Mouse (Mus musculus): ENCODE measurements around the gene Glp2r. TPM values are rescaled to one million over a fixed set of nuclear protein-coding genes. Genes with fewer than 3 reads are reported as not detected.

The Glp2r gene
- polyA plus RNA-seq, 1 experiment from 2014 or later: not detected

- Histone ChIP-seq H3K9ac (peak overlapping the region; percentile 35; the same call in 1 of the 2 replicates), H3K4me1 (replicated peaks) (peaks cover 30% of the 10 kb centered on the region), H3K4me2 (no peak overlapping the region), H3K36me3 (no peaks in the 10 kb centered on the region), H3K4me3 (no peak overlapping the region), H3K9me3 (no peaks in the 10 kb centered on the region), H3K27me3 (peaks cover 15% of the 10 kb centered on the region; the same call in 1 of the 2 replicates), H3K27ac (no peak overlapping the region)
- ATAC-seq (ENCODE audit: low FRiP score): no peak
- 67% methylated on average over 17 of the region's 17 CpGs for WGBS
These were observed 115.6 kb downstream of the Glp2r start for GRCm38 (mm10) chr11:67655236-67655959.

DNA sequence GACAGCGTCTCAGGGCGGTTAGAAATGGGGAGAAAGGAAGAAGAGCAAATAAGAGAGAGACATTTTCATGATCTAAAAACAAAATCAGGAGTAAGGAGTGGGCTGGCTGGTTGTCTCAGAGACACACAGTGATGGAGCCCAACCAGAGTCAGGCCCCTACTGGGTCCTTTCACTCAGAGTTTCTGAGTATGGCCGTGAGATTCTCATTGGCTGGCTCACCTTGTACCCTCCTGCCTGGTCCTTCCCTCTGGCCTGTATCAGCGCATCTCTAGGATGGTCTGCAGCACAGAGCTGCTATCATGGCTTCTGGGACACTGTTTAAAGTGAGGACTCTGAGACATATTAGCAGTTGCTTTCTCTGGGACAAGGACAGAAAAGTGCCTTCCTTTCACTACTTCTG, 116.4 kb downstream of the Glp2r start:
- 86% methylated on average over 4 of the region's 4 CpGs for WGBS
- no peak for ATAC-seq (ENCODE audit: low FRiP score)
- peaks cover 15% of the 10 kb centered on the region; the same call in 1 of the 2 replicates for H3K27me3 ChIP-seq

GRCm38 (mm10) chr11:67653521-67654090, 117.3 kb downstream of the Glp2r start:
- Histone ChIP-seq H3K4me3 (no peak overlapping the region), H3K4me2 (no peak overlapping the region), H3K4me1 (replicated peaks) (peaks cover 30% of the 10 kb centered on the region), H3K27ac (no peak overlapping the region), H3K9me3 (no peaks in the 10 kb centered on the region), H3K9ac (no peak overlapping the region), H3K36me3 (no peaks in the 10 kb centered on the region), H3K27me3 (peaks cover 15% of the 10 kb centered on the region; the same call in 1 of the 2 replicates)
- no peak for ATAC-seq (ENCODE audit: low FRiP score)
- WGBS: 92% methylated on average over 9 of the region's 9 CpGs

More for the DNA sequence above, 116.4 kb downstream of the Glp2r start:
- no peak overlapping the region for H3K27ac ChIP-seq
- H3K4me1 ChIP-seq (replicated peaks): peaks cover 30% of the 10 kb centered on the region
- no peak overlapping the region for H3K4me3 ChIP-seq
- no peak overlapping the region for H3K4me2 ChIP-seq
- no peaks in the 10 kb centered on the region for H3K36me3 ChIP-seq
- no peak overlapping the region for H3K9ac ChIP-seq
- no peaks in the 10 kb centered on the region for H3K9me3 ChIP-seq

- no peak overlapping the region for H3K4me3 ChIP-seq
- 0 out of 2 replicates have a peak overlapping the region, but pooled peaks have one; percentile 24 for H3K9ac ChIP-seq
- peaks cover 15% of the 10 kb centered on the region; the same call in 1 of the 2 replicates for H3K27me3 ChIP-seq
- no peak overlapping the region for H3K27ac ChIP-seq
- no peaks in the 10 kb centered on the region for H3K9me3 ChIP-seq
- no peaks in the 10 kb centered on the region for H3K36me3 ChIP-seq
- peaks cover 30% of the 10 kb centered on the region for H3K4me1 ChIP-seq (replicated peaks)
- no peak for ATAC-seq (ENCODE audit: low FRiP score)
- 26% methylated on average over 6 of the region's 6 CpGs for WGBS
- H3K4me2 ChIP-seq: peak overlapping the region; percentile 29
These were observed 118.1 kb downstream of the Glp2r start for GRCm38 (mm10) chr11:67652893-67653255.

- H3K4me3 ChIP-seq: no peak overlapping the region
- H3K9ac ChIP-seq: 0 out of 2 replicates have a peak overlapping the region, but pooled peaks have one; percentile 24
- H3K27me3 ChIP-seq: peaks cover 15% of the 10 kb centered on the region; the same call in 1 of the 2 replicates
- WGBS: 17% methylated on average over 14 of the region's 14 CpGs
- no peaks in the 10 kb centered on the region for H3K36me3 ChIP-seq
- no peaks in the 10 kb centered on the region for H3K9me3 ChIP-seq
- peak; percentile 26; the same call in 1 of the 2 replicates for ATAC-seq (ENCODE audit: low FRiP score)
- H3K4me2 ChIP-seq: peak overlapping the region; percentile 29
- H3K4me1 ChIP-seq (replicated peaks): peaks cover 27% of the 10 kb centered on the region
- H3K27ac ChIP-seq: no peak overlapping the region
These were observed 118.6 kb downstream of the Glp2r start for GRCm38 (mm10) chr11:67652194-67652892.

DNA sequence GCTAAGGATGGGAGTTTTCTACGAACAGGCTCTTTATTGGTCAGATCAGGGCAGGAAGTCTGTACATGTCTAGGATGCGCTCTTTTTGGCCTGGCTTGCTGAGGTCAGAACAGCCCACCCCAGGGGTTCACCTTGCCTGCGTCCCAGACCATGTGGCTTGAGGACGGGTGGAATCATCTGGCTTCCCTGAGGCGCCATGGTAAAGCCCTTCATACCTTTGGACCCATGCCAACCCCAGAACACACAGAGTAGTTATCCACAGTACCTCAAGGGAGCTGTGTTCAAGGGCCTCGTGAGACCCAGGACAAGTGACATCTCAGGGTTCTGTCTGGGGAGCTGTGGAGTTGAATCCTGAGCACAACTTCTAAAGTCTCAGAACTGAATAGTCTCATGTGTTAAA, 119.2 kb downstream of the Glp2r start:
- no peak for ATAC-seq (ENCODE audit: low FRiP score)
- Histone ChIP-seq H3K4me1 (replicated peaks) (peaks cover 23% of the 10 kb centered on the region), H3K9me3 (no peaks in the 10 kb centered on the region), H3K36me3 (no peaks in the 10 kb centered on the region), H3K27ac (no peak overlapping the region), H3K9ac (no peak overlapping the region), H3K4me2 (no peak overlapping the region), H3K4me3 (no peak overlapping the region), H3K27me3 (peaks cover 15% of the 10 kb centered on the region; the same call in 1 of the 2 replicates)
- WGBS: 74% methylated on average over 6 of the region's 6 CpGs

DNA sequence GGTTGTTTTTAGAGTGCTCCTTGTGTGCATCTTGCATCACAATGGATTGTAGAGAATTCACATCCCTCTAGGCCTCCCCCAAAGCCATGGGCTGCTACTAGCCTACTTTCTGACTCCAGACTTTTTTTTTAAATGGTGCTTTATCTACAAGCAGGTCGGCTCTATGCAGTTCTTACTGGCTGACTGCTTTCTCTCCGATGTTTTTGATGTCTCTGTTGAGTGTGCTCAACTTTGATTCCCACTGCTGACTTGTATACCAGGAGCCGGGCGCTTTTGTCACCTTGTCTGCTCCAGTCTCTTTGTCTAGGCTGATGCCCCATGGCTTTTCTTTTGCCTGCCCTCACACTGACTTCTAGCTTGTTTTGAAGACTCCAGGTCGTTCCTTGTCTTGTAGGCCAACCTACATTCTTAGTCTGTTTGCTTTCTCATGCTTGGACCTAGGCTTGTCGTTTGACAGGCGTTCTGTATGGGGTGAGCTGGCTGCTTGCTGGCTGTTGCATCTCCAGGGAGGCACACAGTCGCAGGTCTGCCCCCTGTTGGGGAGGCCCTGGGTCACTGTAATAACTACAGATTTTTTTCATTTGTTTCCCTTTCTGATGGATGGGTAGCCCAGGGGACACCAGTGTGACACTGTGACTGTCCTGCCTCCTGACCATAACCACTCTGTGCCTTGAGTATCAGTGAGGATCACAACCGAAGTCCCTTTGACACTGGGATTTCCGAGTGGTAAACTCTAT, 120.8 kb downstream of the Glp2r start:
- no peak overlapping the region for H3K9ac ChIP-seq
- ATAC-seq (ENCODE audit: low FRiP score): no peak
- H3K4me2 ChIP-seq: no peak overlapping the region
- H3K27me3 ChIP-seq: peaks cover 12% of the 10 kb centered on the region; the same call in 1 of the 2 replicates
- WGBS: 48% methylated on average over 10 of the region's 10 CpGs
- H3K4me3 ChIP-seq: no peak overlapping the region
- H3K36me3 ChIP-seq: no peaks in the 10 kb centered on the region
- H3K4me1 ChIP-seq (replicated peaks): peaks cover 18% of the 10 kb centered on the region
- H3K27ac ChIP-seq: no peak overlapping the region
- H3K9me3 ChIP-seq: no peaks in the 10 kb centered on the region

DNA sequence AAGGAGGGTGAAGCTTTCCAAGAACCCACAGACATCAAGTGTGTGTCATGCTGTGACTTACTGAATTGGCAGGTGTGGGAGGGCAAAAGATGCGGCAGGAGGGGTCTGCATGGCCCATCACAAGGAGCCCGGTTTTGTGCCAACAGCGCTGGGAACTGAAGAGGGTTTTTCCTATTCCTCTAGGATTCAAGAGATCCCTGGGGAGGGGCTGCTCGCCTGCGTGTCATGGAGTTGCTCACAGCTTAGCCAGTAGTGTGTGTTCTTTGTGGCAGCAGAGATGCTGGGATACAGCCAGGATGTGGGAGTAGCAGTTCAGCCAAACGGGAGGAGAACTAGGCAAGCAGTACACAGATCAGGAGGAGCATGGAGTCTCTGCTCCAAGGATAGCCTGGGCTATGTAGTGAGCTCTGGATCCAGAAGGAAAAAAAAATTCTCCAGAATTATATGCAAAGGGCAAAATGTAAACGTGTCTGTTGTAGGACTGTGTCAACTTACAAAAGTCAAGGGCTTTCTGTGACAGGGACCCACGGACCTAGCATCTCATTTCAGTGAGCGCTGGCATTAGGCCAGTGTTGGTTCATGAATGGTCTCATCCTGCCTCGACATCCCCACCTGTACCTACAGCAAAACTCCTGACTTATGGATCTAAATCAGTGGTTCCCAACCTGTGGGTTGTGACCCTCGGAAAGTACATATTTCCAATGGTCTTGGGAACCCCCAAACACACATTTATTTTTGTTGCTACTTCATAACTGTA, 122.1 kb downstream of the Glp2r start:
- peaks cover 15% of the 10 kb centered on the region for H3K4me1 ChIP-seq (replicated peaks)
- 0 out of 2 replicates have a peak, but pooled peaks cover 6% of the 10 kb centered on the region for H3K27me3 ChIP-seq
- no peaks in the 10 kb centered on the region for H3K36me3 ChIP-seq
- 78% methylated on average over 11 of the region's 11 CpGs for WGBS
- ATAC-seq (ENCODE audit: low FRiP score): no peak
- H3K9me3 ChIP-seq: no peaks in the 10 kb centered on the region
- H3K4me3 ChIP-seq: no peak overlapping the region
- H3K27ac ChIP-seq: no peak overlapping the region
- no peak overlapping the region for H3K4me2 ChIP-seq
- no peak overlapping the region for H3K9ac ChIP-seq

GRCm38 (mm10) chr11:67647745-67648144, 123.2 kb downstream of the Glp2r start:
- no peak for ATAC-seq (ENCODE audit: low FRiP score)
- Histone ChIP-seq H3K36me3 (no peaks in the 10 kb centered on the region), H3K9me3 (no peaks in the 10 kb centered on the region), H3K4me2 (no peak overlapping the region), H3K4me3 (no peak overlapping the region), H3K4me1 (replicated peaks) (peaks cover 13% of the 10 kb centered on the region), H3K9ac (no peak overlapping the region), H3K27me3 (0 out of 2 replicates have a peak, but pooled peaks cover 3% of the 10 kb centered on the region), H3K27ac (no peak overlapping the region)
- 38% methylated on average over 5 of the region's 5 CpGs for WGBS

- no peak overlapping the region for H3K27ac ChIP-seq
- no peaks in the 10 kb centered on the region for H3K27me3 ChIP-seq
- H3K4me3 ChIP-seq: no peak overlapping the region
- H3K36me3 ChIP-seq: no peaks in the 10 kb centered on the region
- 85% methylated on average over 6 of the region's 6 CpGs for WGBS
- no peak for ATAC-seq (ENCODE audit: low FRiP score)
- 0 out of 2 replicates have a peak, but pooled peaks cover 4% of the 10 kb centered on the region for H3K4me1 ChIP-seq (replicated peaks)
- no peak overlapping the region for H3K4me2 ChIP-seq
- no peaks in the 10 kb centered on the region for H3K9me3 ChIP-seq
- no peak overlapping the region for H3K9ac ChIP-seq
These were observed 126.3 kb downstream of the Glp2r start for GRCm38 (mm10) chr11:67644632-67645149.

GRCm38 (mm10) chr11:67643465-67643864, 127.5 kb downstream of the Glp2r start:
- 85% methylated on average over 3 of the region's 3 CpGs for WGBS
- Histone ChIP-seq H3K4me1 (replicated peaks) (peaks cover 9% of the 10 kb centered on the region; the same call in 1 of the 2 replicates), H3K4me3 (no peak overlapping the region), H3K27me3 (no peaks in the 10 kb centered on the region), H3K9me3 (no peaks in the 10 kb centered on the region), H3K36me3 (no peaks in the 10 kb centered on the region), H3K4me2 (no peak overlapping the region), H3K27ac (no peak overlapping the region), H3K9ac (no peak overlapping the region)
- ATAC-seq (ENCODE audit: low FRiP score): no peak

Measured in hindbrain, embryonic 13.5 days (tissue).